Mouse (Mus musculus) G1E (cell line): ENCODE results near the gene Olfr1419.

Experiments
- CTCF ChIP-seq: IDR thresholded peaks from 2 replicates; pipeline ENCODE4 v1.5.1; 2012; ENCODE audit warnings: low read depth, low read length, inconsistent platforms, mixed read lengths
- TAL1 ChIP-seq: conservative IDR thresholded peaks from 2 replicates; pipeline ENCODE4 v1.6.1; 2012; ENCODE audit warnings: low read depth, low read length, inconsistent platforms, mixed read lengths

GRCm38 (mm10) chr19:11820211-11820610 is 54.7 kb downstream of the Olfr1419 start:
- TF ChIP-seq CTCF (no peak), TAL1 (no peak)
